Mouse (Mus musculus): ENCODE measurements around the gene Lhfpl2. TPM values are rescaled to one million over a fixed set of nuclear protein-coding genes. Genes with fewer than 3 reads are reported as not detected.

Lhfpl2 gene
- polyA plus RNA-seq, 1 experiment from 2014 or later, result 81.0 TPM

- Histone ChIP-seq H3K4me1 (ENCODE audit: control insufficient read depth, insufficient read depth, low read length) (peaks cover 35% of the 10 kb centered on the region), H3K27me3 (ENCODE audit: control insufficient read depth, insufficient read depth, low read length) (no peaks in the 10 kb centered on the region), H3K27ac (ENCODE audit: low read depth, low read length) (peak overlapping the region; percentile 85), H3K36me3 (ENCODE audit: control insufficient read depth, insufficient read depth, low read length) (peaks cover 8% of the 10 kb centered on the region; the same call in 1 of the 2 replicates), H3K4me2 (replicated peaks; ENCODE audit: low read depth, low read length) (no peak overlapping the region), H3K9me3 (ENCODE audit: control insufficient read depth, low read length) (peaks cover 5% of the 10 kb centered on the region; the same call in 1 of the 2 replicates), H3K4me3 (ENCODE audit: low read length) (no peak overlapping the region), H3K9ac (ENCODE audit: low read depth, low read length) (no peak overlapping the region)
- ATAC-seq (ENCODE audit: low FRiP score, low TSS enrichment), result no peak
- 84% methylated on average over 10 of the region's 10 CpGs for WGBS
These were observed 59.9 kb downstream of the Lhfpl2 start for GRCm38 (mm10) chr13:94117522-94117921.

- no peak for ATAC-seq (ENCODE audit: low FRiP score, low TSS enrichment)
- no peaks in the 10 kb centered on the region for H3K27me3 ChIP-seq (ENCODE audit: control insufficient read depth, insufficient read depth, low read length)
- peaks cover 5% of the 10 kb centered on the region; the same call in 1 of the 2 replicates for H3K9me3 ChIP-seq (ENCODE audit: control insufficient read depth, low read length)
- H3K4me1 ChIP-seq (ENCODE audit: control insufficient read depth, insufficient read depth, low read length), result peaks cover 35% of the 10 kb centered on the region
- no peak overlapping the region for H3K27ac ChIP-seq (ENCODE audit: low read depth, low read length)
- H3K4me2 ChIP-seq (replicated peaks; ENCODE audit: low read depth, low read length), result no peak overlapping the region
- H3K36me3 ChIP-seq (ENCODE audit: control insufficient read depth, insufficient read depth, low read length), result peaks cover 14% of the 10 kb centered on the region; the same call in 1 of the 2 replicates
- H3K4me3 ChIP-seq (ENCODE audit: low read length), result no peak overlapping the region
- H3K9ac ChIP-seq (ENCODE audit: low read depth, low read length), result no peak overlapping the region
- 100% methylated on average over 1 of the region's 1 CpGs for WGBS
These were observed 60.5 kb downstream of the Lhfpl2 start for GRCm38 (mm10) chr13:94118091-94118490.

- Histone ChIP-seq H3K27ac (ENCODE audit: low read depth, low read length) (no peak overlapping the region), H3K4me3 (ENCODE audit: low read length) (no peak overlapping the region), H3K36me3 (ENCODE audit: control insufficient read depth, insufficient read depth, low read length) (peaks cover 19% of the 10 kb centered on the region; the same call in 1 of the 2 replicates), H3K4me2 (replicated peaks; ENCODE audit: low read depth, low read length) (no peak overlapping the region), H3K4me1 (ENCODE audit: control insufficient read depth, insufficient read depth, low read length) (peaks cover 35% of the 10 kb centered on the region), H3K27me3 (ENCODE audit: control insufficient read depth, insufficient read depth, low read length) (no peaks in the 10 kb centered on the region), H3K9ac (ENCODE audit: low read depth, low read length) (no peak overlapping the region), H3K9me3 (ENCODE audit: control insufficient read depth, low read length) (peaks cover 5% of the 10 kb centered on the region; the same call in 1 of the 2 replicates)
- WGBS, result 90% methylated on average over 5 of the region's 5 CpGs
- ATAC-seq (ENCODE audit: low FRiP score, low TSS enrichment), result no peak
These were observed 61.7 kb downstream of the Lhfpl2 start for GRCm38 (mm10) chr13:94119309-94119708.

GRCm38 (mm10) chr13:94122703-94123592, 65.4 kb downstream of the Lhfpl2 start:
- Histone ChIP-seq H3K27me3 (ENCODE audit: control insufficient read depth, insufficient read depth, low read length) (no peaks in the 10 kb centered on the region), H3K4me3 (ENCODE audit: low read length) (no peak overlapping the region), H3K27ac (ENCODE audit: low read depth, low read length) (no peak overlapping the region), H3K9me3 (ENCODE audit: control insufficient read depth, low read length) (peaks cover 2% of the 10 kb centered on the region; the same call in 1 of the 2 replicates), H3K36me3 (ENCODE audit: control insufficient read depth, insufficient read depth, low read length) (peaks cover 25% of the 10 kb centered on the region; the same call in 1 of the 2 replicates), H3K4me2 (replicated peaks; ENCODE audit: low read depth, low read length) (no peak overlapping the region), H3K4me1 (ENCODE audit: control insufficient read depth, insufficient read depth, low read length) (peaks cover 8% of the 10 kb centered on the region; the same call in 1 of the 2 replicates), H3K9ac (ENCODE audit: low read depth, low read length) (no peak overlapping the region)
- ATAC-seq (ENCODE audit: low FRiP score, low TSS enrichment), result no peak
- WGBS, result 81% methylated on average over 16 of the region's 16 CpGs

- Histone ChIP-seq H3K27me3 (ENCODE audit: control insufficient read depth, insufficient read depth, low read length) (no peaks in the 10 kb centered on the region), H3K9me3 (ENCODE audit: control insufficient read depth, low read length) (no peaks in the 10 kb centered on the region), H3K36me3 (ENCODE audit: control insufficient read depth, insufficient read depth, low read length) (peaks cover 11% of the 10 kb centered on the region; the same call in 1 of the 2 replicates), H3K27ac (ENCODE audit: low read depth, low read length) (0 out of 2 replicates have a peak overlapping the region, but pooled peaks have one; percentile 24), H3K4me3 (ENCODE audit: low read length) (no peak overlapping the region), H3K4me2 (replicated peaks; ENCODE audit: low read depth, low read length) (no peak overlapping the region), H3K9ac (ENCODE audit: low read depth, low read length) (no peak overlapping the region), H3K4me1 (ENCODE audit: control insufficient read depth, insufficient read depth, low read length) (peaks cover 38% of the 10 kb centered on the region)
- ATAC-seq (ENCODE audit: low FRiP score, low TSS enrichment), result no peak
- WGBS, result 79% methylated on average over 7 of the region's 7 CpGs
These were observed 72.8 kb downstream of the Lhfpl2 start for GRCm38 (mm10) chr13:94130394-94130793.

GRCm38 (mm10) chr13:94131135-94131534, 73.5 kb downstream of the Lhfpl2 start:
- 88% methylated on average over 4 of the region's 4 CpGs for WGBS
- no peak for ATAC-seq (ENCODE audit: low FRiP score, low TSS enrichment)
- Histone ChIP-seq H3K36me3 (ENCODE audit: control insufficient read depth, insufficient read depth, low read length) (peaks cover 11% of the 10 kb centered on the region; the same call in 1 of the 2 replicates), H3K27ac (ENCODE audit: low read depth, low read length) (0 out of 2 replicates have a peak overlapping the region, but pooled peaks have one; percentile 24), H3K9me3 (ENCODE audit: control insufficient read depth, low read length) (no peaks in the 10 kb centered on the region), H3K4me3 (ENCODE audit: low read length) (no peak overlapping the region), H3K4me2 (replicated peaks; ENCODE audit: low read depth, low read length) (no peak overlapping the region), H3K9ac (ENCODE audit: low read depth, low read length) (no peak overlapping the region), H3K4me1 (ENCODE audit: control insufficient read depth, insufficient read depth, low read length) (peaks cover 46% of the 10 kb centered on the region), H3K27me3 (ENCODE audit: control insufficient read depth, insufficient read depth, low read length) (no peaks in the 10 kb centered on the region)

GRCm38 (mm10) chr13:94132187-94132995, 74.8 kb downstream of the Lhfpl2 start:
- no peak overlapping the region for H3K4me2 ChIP-seq (replicated peaks; ENCODE audit: low read depth, low read length)
- H3K4me1 ChIP-seq (ENCODE audit: control insufficient read depth, insufficient read depth, low read length), result peaks cover 56% of the 10 kb centered on the region
- no peaks in the 10 kb centered on the region for H3K27me3 ChIP-seq (ENCODE audit: control insufficient read depth, insufficient read depth, low read length)
- no peaks in the 10 kb centered on the region for H3K9me3 ChIP-seq (ENCODE audit: control insufficient read depth, low read length)
- WGBS, result 35% methylated on average over 13 of the region's 13 CpGs
- no peak overlapping the region for H3K9ac ChIP-seq (ENCODE audit: low read depth, low read length)
- H3K36me3 ChIP-seq (ENCODE audit: control insufficient read depth, insufficient read depth, low read length), result peaks cover 9% of the 10 kb centered on the region; the same call in 1 of the 2 replicates
- ATAC-seq (ENCODE audit: low FRiP score, low TSS enrichment), result peak; percentile 40; the same call in 1 of the 2 replicates
- no peak overlapping the region for H3K4me3 ChIP-seq (ENCODE audit: low read length)
- peak overlapping the region; percentile 34 for H3K27ac ChIP-seq (ENCODE audit: low read depth, low read length)

GRCm38 (mm10) chr13:94134646-94135045, 77.0 kb downstream of the Lhfpl2 start:
- Histone ChIP-seq H3K36me3 (ENCODE audit: control insufficient read depth, insufficient read depth, low read length) (peaks cover 13% of the 10 kb centered on the region; the same call in 1 of the 2 replicates), H3K9me3 (ENCODE audit: control insufficient read depth, low read length) (no peaks in the 10 kb centered on the region), H3K27me3 (ENCODE audit: control insufficient read depth, insufficient read depth, low read length) (no peaks in the 10 kb centered on the region), H3K4me1 (ENCODE audit: control insufficient read depth, insufficient read depth, low read length) (peaks cover 76% of the 10 kb centered on the region), H3K4me2 (replicated peaks; ENCODE audit: low read depth, low read length) (no peak overlapping the region; the same call in 1 of the 2 replicates), H3K27ac (ENCODE audit: low read depth, low read length) (peak overlapping the region; percentile 83), H3K4me3 (ENCODE audit: low read length) (no peak overlapping the region), H3K9ac (ENCODE audit: low read depth, low read length) (no peak overlapping the region)
- WGBS, result 32% methylated on average over 7 of the region's 7 CpGs
- no peak for ATAC-seq (ENCODE audit: low FRiP score, low TSS enrichment)
